Mouse (Mus musculus) megakaryocyte, embryonic 14.5 days (primary cell): ENCODE measurements around the gene Dupd1. TPM values are rescaled to one million over a fixed set of nuclear protein-coding genes. Genes with fewer than 3 reads are reported as not detected.

Source experiments
- H3K27me3 ChIP-seq: replicated peaks from 2 replicates; pipeline ENCODE3; 2012; ENCODE audit warnings: inconsistent platforms
- H3K36me3 ChIP-seq: replicated peaks from 2 replicates; pipeline ENCODE3; 2012; ENCODE audit warnings: low read length, inconsistent platforms, mixed read lengths
- H3K4me1 ChIP-seq: 2 replicates; pipeline ENCODE4 v1.6.1; 2012; ENCODE audit warnings: inconsistent platforms
- H3K4me3 ChIP-seq: replicated peaks from 2 replicates; pipeline ENCODE3; 2012; ENCODE audit warnings: moderate library complexity, mild to moderate bottlenecking, inconsistent platforms
- H3K9me3 ChIP-seq: 2 replicates; pipeline ENCODE4 v1.6.1; 2012; ENCODE audit warnings: inconsistent platforms
- FLI1 ChIP-seq: IDR thresholded peaks from 2 replicates; pipeline ENCODE4 v1.6.1; 2012; ENCODE audit warnings: low read length, inconsistent platforms, mixed read lengths
- GATA1 ChIP-seq: IDR thresholded peaks from 3 replicates; pipeline ENCODE4 v1.6.1; 2012; ENCODE audit warnings: mixed read lengths, low read length, inconsistent platforms, borderline replicate concordance
- polyA plus RNA-seq: library from polyadenylated mRNA; stranded (reverse); fragments of >175 nt; gene quantifications from 2 replicates; pipeline ENCODE4 v1.2.3, GENCODE M21; 2012; ENCODE audit warnings: low replicate concordance; ENCODE audit not compliant: insufficient read depth

The Dupd1 gene
- polyA plus RNA-seq, 1 experiment, result not detected

GRCm38 (mm10) chr14:21659155-21659554 lies 55.2 kb downstream of the Dupd1 start:
- Histone ChIP-seq H3K27me3 (peaks cover 5% of the 10 kb centered on the region), H3K9me3 (no peaks in the 10 kb centered on the region), H3K4me1 (peaks cover 28% of the 10 kb centered on the region), H3K36me3 (peaks cover 32% of the 10 kb centered on the region), H3K4me3 (no peak overlapping the region)
- TF ChIP-seq FLI1 (no peak), GATA1 (no peak)

GRCm38 (mm10) chr14:21653813-21654212 lies 60.6 kb downstream of the Dupd1 start:
- TF ChIP-seq GATA1 (no peak), FLI1 (no peak)
- Histone ChIP-seq H3K9me3 (no peaks in the 10 kb centered on the region), H3K4me1 (peaks cover 28% of the 10 kb centered on the region), H3K36me3 (no peaks in the 10 kb centered on the region), H3K27me3 (peaks cover 5% of the 10 kb centered on the region), H3K4me3 (no peak overlapping the region)

GRCm38 (mm10) chr14:21640806-21641435 lies 73.5 kb downstream of the Dupd1 start:
- Histone ChIP-seq H3K4me3 (no peak overlapping the region), H3K4me1 (peaks cover 14% of the 10 kb centered on the region), H3K9me3 (no peaks in the 10 kb centered on the region), H3K27me3 (no peaks in the 10 kb centered on the region), H3K36me3 (peaks cover 28% of the 10 kb centered on the region)
- TF ChIP-seq GATA1 (no peak), FLI1 (no peak)

GRCm38 (mm10) chr14:21636548-21636947 lies 77.8 kb downstream of the Dupd1 start:
- Histone ChIP-seq H3K4me3 (no peak overlapping the region), H3K27me3 (no peaks in the 10 kb centered on the region), H3K4me1 (peaks cover 26% of the 10 kb centered on the region), H3K9me3 (no peaks in the 10 kb centered on the region), H3K36me3 (peaks cover 30% of the 10 kb centered on the region)
- TF ChIP-seq FLI1 (no peak), GATA1 (no peak)

GRCm38 (mm10) chr14:21631665-21632200 lies 82.6 kb downstream of the Dupd1 start:
- Histone ChIP-seq H3K27me3 (no peaks in the 10 kb centered on the region), H3K4me3 (no peak overlapping the region), H3K4me1 (peaks cover 20% of the 10 kb centered on the region), H3K36me3 (peaks cover 42% of the 10 kb centered on the region), H3K9me3 (no peaks in the 10 kb centered on the region)
- no peak for TF ChIP-seq GATA1
- no peak for TF ChIP-seq FLI1

Other genes with a start within 250 kb of the Dupd1 start
- 0.84 and 0.94 TPM in 2 replicates for gene Kat6b, start 233.1 kb downstream of the Dupd1 start, polyA plus RNA-seq
- 1.7 and 4.1 TPM in 2 replicates for gene Samd8, start 36.0 kb upstream of the Dupd1 start, polyA plus RNA-seq
- gene Dusp13, start 36.6 kb upstream of the Dupd1 start, polyA plus RNA-seq, result 0.25 TPM in 1 of 2 replicates, not detected in the other
- gene Vdac2, start 110.7 kb upstream of the Dupd1 start, polyA plus RNA-seq, result 103 and 334 TPM in 2 replicates
- gene Comtd1, start 134.4 kb upstream of the Dupd1 start, polyA plus RNA-seq, result 37.7 and 44.1 TPM in 2 replicates